Mouse (Mus musculus) G1E-ER4 (cell line): ENCODE measurements around the gene Gse1. TPM values are rescaled to one million over a fixed set of nuclear protein-coding genes. Genes with fewer than 3 reads are reported as not detected.

Experiments
- GATA1 ChIP-seq: IDR thresholded peaks from one replicate; pipeline ENCODE4 v1.8.0; 2012; ENCODE audit warnings: low read length, inconsistent platforms
- polyA plus RNA-seq: library from polyadenylated mRNA; stranded (reverse); fragments of >175 nt; gene quantifications from 2 replicates; pipeline ENCODE4 v1.2.3, GENCODE M21; 2012

The Gse1 gene
- polyA plus RNA-seq, 1 experiment: 139 TPM

DNA sequence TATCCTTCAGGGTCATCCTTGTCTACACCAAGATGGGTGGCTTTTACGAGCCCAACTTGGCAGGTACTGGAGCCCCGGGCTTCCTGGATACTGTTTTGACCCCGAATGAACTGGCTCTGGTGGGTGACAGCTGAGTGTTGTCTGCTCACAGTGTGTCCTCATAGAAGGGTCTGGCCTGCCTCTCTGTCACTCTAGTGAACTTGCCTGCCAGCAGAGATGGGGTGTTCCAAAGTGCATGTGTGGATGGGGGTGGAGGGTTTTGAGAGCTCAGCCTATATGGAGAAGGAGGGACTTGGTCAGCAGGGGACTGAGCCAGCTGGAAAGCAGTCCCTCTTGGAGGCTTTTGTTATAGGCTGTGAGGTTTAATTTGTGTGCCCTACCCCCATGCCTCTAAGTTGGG, 25.7 kb upstream of the Gse1 start:
- no peak for TF ChIP-seq GATA1

GRCm38 (mm10) chr8:120204736-120205360, 23.4 kb upstream of the Gse1 start:
- no peak for TF ChIP-seq GATA1

GRCm38 (mm10) chr8:120205916-120206315, 22.3 kb upstream of the Gse1 start:
- no peak for TF ChIP-seq GATA1

GRCm38 (mm10) chr8:120207364-120207763, 20.9 kb upstream of the Gse1 start:
- no peak for TF ChIP-seq GATA1

- TF ChIP-seq GATA1: no peak
Measured at GRCm38 (mm10) chr8:120208113-120208512, 20.1 kb upstream of the Gse1 start.

DNA sequence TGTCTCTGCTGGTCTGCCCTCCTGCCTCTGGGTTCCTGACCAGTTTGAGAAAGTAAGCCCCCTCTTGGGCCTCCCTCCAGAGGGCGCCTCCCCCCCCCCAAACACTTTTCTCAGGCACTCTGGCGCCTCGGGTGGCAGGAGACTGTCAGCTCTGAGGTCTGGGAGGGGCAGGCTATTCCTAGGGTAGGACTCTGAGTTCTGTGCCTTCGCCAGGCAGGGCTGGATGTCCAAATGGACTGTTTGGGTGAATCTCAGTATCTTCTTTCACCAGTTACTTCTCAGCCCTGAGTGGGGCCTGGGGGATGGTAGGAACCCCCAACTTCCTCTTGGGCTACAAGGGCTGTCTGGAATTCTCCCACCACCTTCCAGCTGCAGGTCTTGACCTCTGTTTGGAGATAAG, 16.9 kb upstream of the Gse1 start:
- TF ChIP-seq GATA1: no peak

DNA sequence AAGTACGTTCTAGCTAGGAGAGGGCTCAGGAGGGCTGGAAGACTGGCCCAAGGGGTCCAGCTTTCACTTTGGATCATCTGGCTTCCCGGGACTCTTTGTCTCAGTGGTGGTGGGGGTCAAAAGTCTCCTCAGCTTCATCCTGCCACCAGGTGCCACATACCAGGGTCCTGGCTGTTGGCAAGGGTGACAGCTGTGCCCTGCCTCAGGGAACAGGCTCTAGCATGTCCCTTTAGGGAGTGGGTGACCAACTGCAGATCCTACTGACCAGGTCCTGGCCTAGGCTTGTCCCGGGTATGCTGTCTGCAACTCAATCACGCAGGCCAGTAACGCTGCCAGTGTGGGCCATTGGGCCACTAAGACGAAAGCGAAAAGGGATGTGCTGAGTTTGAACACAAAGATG, 15.7 kb upstream of the Gse1 start:
- no peak for TF ChIP-seq GATA1

DNA sequence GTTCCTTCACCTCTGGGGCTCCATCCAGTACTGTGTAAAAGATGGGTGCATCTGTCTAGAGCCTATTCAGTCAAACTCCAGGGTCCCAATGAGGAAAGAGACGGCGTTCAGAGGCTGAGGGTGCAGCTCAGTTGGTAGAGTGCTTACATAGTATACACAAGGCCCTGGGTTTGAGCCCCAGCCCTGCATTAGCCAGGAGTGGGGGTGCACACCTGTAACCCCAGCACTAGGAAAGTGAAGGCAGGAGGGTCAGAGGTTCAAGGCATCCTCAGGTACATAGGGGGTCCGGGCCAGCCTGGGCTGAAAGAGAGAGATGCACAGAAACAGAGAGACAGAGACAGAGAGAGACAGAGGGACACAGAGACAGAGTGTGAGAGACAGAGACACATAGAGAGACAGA, 15.0 kb upstream of the Gse1 start:
- no peak for TF ChIP-seq GATA1

- no peak for TF ChIP-seq GATA1
Measured at GRCm38 (mm10) chr8:120213939-120214338, 14.3 kb upstream of the Gse1 start.

- no peak for TF ChIP-seq GATA1
Measured at GRCm38 (mm10) chr8:120215416-120216141, 12.7 kb upstream of the Gse1 start.

DNA sequence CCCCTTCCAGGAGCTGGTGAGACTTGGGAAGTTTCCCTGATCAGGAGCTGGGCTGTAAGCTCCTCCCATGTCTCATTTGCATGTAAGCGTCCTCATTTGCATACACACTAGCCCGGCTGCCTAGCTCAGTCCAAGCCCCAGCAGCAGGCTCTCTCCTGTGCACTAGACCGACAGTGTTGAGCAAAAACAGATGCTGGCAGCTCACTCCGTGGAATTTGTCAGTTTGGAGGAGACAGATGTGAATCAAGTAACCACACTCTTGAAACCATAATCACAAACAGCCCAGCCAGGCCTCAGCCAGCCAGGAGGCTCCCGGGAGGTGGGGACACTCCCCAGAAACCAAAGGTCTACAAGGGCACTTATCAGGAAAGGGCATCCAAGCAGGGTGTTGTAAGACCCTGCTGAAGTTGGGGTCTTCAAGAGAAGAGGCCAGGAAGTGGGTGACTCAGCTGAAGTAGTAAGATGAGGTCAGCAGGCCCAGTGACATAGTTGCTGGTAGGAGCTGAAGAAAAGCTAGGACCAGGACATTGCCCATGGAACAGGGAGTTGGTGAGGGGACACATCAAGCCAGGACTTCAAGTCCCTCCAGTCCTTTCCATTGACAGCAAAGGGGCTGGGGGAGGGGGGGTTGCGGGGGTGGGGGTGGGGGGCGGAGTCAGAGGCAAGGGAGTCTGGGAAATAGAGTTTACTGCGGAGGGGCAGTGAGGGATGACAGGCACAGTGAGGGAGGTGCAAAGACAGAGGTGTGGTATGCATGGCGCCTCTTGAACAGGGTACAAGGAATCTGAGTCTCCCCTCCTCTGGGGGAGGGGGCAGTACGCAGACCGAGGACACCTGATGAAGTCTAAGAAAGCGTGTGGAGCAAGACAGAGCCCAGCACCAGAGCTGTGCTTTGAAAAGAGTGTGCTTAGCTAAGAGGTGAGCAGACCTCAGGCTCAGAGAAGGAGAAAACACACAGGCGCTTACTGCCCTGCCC, 11.1 kb upstream of the Gse1 start:
- TF ChIP-seq GATA1: no peak

DNA sequence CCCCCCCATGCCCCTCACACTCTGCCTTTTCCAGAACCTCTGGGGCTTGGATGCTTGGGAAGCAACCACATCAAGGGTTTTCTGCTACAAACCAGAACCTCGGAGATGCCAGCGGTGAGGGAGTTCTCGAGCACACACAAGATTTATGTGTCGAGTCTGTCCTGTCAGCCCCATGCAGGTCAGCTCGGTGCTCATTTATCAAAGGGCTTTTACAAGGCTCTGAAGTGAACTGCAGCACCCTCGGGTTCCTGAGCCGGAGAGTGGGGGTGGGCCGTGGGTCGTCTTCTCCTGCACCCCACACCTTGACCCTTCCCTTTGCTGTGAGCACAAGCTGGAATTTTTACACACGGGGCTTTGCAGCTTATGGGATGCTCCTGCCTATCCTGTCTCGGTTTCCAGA, 5.7 kb upstream of the Gse1 start:
- TF ChIP-seq GATA1: no peak

- no peak for TF ChIP-seq GATA1
Measured at GRCm38 (mm10) chr8:120224521-120225420, 3.5 kb upstream of the Gse1 start.

DNA sequence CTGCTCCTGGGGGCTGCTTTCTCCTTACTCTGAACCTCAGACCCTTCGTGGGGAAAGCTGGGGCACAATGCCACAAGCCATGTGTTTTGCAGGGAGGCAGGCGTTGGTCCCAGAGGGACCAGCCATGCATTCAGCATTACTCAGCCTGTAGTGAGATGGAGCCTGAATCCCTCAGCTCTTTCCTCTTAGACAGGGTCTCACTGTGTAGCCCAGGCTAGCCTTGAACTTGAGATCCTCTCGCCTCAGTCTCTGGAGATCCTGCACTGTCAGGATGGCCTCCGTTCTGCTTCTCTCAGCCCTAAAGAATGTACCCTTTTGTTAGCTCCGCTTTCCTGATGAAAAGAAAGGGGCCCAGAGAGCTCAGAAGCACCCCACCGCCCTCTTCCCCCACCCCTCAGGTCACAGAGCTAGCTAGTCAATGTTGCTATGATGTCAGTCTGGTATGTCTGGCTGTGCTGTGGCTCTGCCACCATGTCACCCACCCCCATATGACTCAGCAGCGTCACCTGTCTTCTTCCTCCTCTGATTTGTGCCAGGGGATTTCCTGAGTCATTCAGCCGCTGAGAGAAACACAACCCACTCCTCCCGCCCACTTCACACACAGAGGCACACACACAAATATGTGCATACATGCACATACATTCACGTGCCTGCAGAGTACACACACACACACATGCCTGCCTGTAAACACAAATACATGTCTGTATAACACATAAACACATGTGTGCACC, 2.7 kb upstream of the Gse1 start:
- TF ChIP-seq GATA1: no peak
